Mouse (Mus musculus): ENCODE results near the gene Gm49337. TPM values are rescaled to one million over a fixed set of nuclear protein-coding genes. Genes with fewer than 3 reads are reported as not detected.
A peak's percentile ranks its signal among the peaks of the same experiment; 100 is the strongest.
"Not testable (repeated sequence)": the region's sequence is repeated elsewhere in the genome, so short reads cannot be mapped to it uniquely, and the experiment has no call there.

Gene Gm49337
- polyA plus RNA-seq, 1 experiment from 2014 or later, result not detected

GRCm38 (mm10) chr4:116182745-116183144, 9.6 kb downstream of the Gm49337 start:
- Histone ChIP-seq H3K4me2 (0 out of 2 replicates have a peak overlapping the region, but pooled peaks have one; percentile 28), H3K4me3 (peak overlapping the region; percentile 17), H3K27ac (no peak overlapping the region), H3K27me3 (no peaks in the 10 kb centered on the region), H3K36me3 (no peaks in the 10 kb centered on the region), H3K4me1 (peaks cover 5% of the 10 kb centered on the region; the same call in 1 of the 2 replicates), H3K9ac (no peak overlapping the region), H3K9me3 (no peaks in the 10 kb centered on the region)
- 8% methylated on average over 12 of the region's 12 CpGs for WGBS
- no peak for ATAC-seq (ENCODE audit: insufficient number of reproducible peaks, low FRiP score, low TSS enrichment, low read depth)

DNA sequence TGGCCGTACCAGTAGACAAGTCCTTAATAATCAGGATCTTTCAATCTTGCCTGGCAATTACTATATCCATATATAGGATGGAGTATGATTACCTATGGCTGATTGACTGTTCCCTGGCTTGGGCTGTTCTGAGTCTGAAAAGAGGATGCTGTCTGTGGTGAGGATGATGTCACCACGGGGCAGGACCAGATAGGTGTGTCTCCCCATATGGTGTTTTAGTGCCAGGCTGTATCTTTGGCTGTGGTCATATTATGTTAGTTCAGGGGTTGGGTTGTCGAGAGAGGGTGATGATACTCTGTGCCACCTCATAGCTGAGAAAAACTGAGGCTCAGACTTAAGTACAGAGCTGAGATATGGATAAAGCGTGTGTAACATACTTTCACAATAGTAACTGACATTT, 11.9 kb downstream of the Gm49337 start:
- H3K27me3 ChIP-seq, result no peaks in the 10 kb centered on the region
- no peak overlapping the region for H3K27ac ChIP-seq
- 88% methylated on average over 4 of the region's 4 CpGs for WGBS
- no peak for ATAC-seq (ENCODE audit: insufficient number of reproducible peaks, low FRiP score, low TSS enrichment, low read depth)
- H3K4me3 ChIP-seq, result no peak overlapping the region
- H3K9ac ChIP-seq, result no peak overlapping the region
- H3K9me3 ChIP-seq, result no peaks in the 10 kb centered on the region
- no peak overlapping the region for H3K4me2 ChIP-seq
- no peaks in the 10 kb centered on the region for H3K36me3 ChIP-seq
- peaks cover 5% of the 10 kb centered on the region; the same call in 1 of the 2 replicates for H3K4me1 ChIP-seq

- Histone ChIP-seq H3K9ac (no peak overlapping the region), H3K4me1 (no peaks in the 10 kb centered on the region), H3K27me3 (no peaks in the 10 kb centered on the region), H3K4me2 (no peak overlapping the region), H3K27ac (no peak overlapping the region), H3K36me3 (no peaks in the 10 kb centered on the region), H3K9me3 (no peaks in the 10 kb centered on the region), H3K4me3 (no peak overlapping the region)
- 30% methylated on average over 4 of the region's 4 CpGs for WGBS
- no peak for ATAC-seq (ENCODE audit: insufficient number of reproducible peaks, low FRiP score, low TSS enrichment, low read depth)
Observed at GRCm38 (mm10) chr4:116192286-116192835, 19.2 kb downstream of the Gm49337 start.

GRCm38 (mm10) chr4:116193583-116194383, 20.6 kb downstream of the Gm49337 start:
- Histone ChIP-seq H3K27me3 (no peaks in the 10 kb centered on the region), H3K4me3 (no peak overlapping the region), H3K27ac (no peak overlapping the region), H3K4me1 (no peaks in the 10 kb centered on the region), H3K4me2 (no peak overlapping the region), H3K9me3 (no peaks in the 10 kb centered on the region), H3K36me3 (no peaks in the 10 kb centered on the region), H3K9ac (no peak overlapping the region)
- no peak for ATAC-seq (ENCODE audit: insufficient number of reproducible peaks, low FRiP score, low TSS enrichment, low read depth)
- WGBS, result 65% methylated on average over 9 of the region's 9 CpGs

- no peaks in the 10 kb centered on the region for H3K27me3 ChIP-seq
- H3K4me2 ChIP-seq, result no peak overlapping the region
- ATAC-seq (ENCODE audit: insufficient number of reproducible peaks, low FRiP score, low TSS enrichment, low read depth), result no peak
- no peak overlapping the region for H3K4me3 ChIP-seq
- no peaks in the 10 kb centered on the region for H3K36me3 ChIP-seq
- H3K9ac ChIP-seq, result no peak overlapping the region
- H3K9me3 ChIP-seq, result no peaks in the 10 kb centered on the region
- no peaks in the 10 kb centered on the region for H3K4me1 ChIP-seq
- no peak overlapping the region for H3K27ac ChIP-seq
- WGBS, result 76% methylated on average over 2 of the region's 2 CpGs
Observed at GRCm38 (mm10) chr4:116198422-116198821, 25.2 kb downstream of the Gm49337 start.

GRCm38 (mm10) chr4:116204422-116204821, 31.2 kb downstream of the Gm49337 start:
- Histone ChIP-seq H3K9me3 (no peaks in the 10 kb centered on the region), H3K36me3 (no peaks in the 10 kb centered on the region), H3K9ac (no peak overlapping the region), H3K27ac (no peak overlapping the region), H3K4me2 (no peak overlapping the region), H3K27me3 (no peaks in the 10 kb centered on the region), H3K4me1 (no peaks in the 10 kb centered on the region), H3K4me3 (no peak overlapping the region)
- no peak for ATAC-seq (ENCODE audit: insufficient number of reproducible peaks, low FRiP score, low TSS enrichment, low read depth)
- 59% methylated on average over 3 of the region's 3 CpGs for WGBS

GRCm38 (mm10) chr4:116206531-116206930, 33.3 kb downstream of the Gm49337 start:
- Histone ChIP-seq H3K27me3 (no peaks in the 10 kb centered on the region), H3K9me3 (no peaks in the 10 kb centered on the region), H3K9ac (no peak overlapping the region), H3K4me1 (no peaks in the 10 kb centered on the region), H3K27ac (no peak overlapping the region), H3K36me3 (no peaks in the 10 kb centered on the region), H3K4me2 (no peak overlapping the region), H3K4me3 (no peak overlapping the region)
- no peak for ATAC-seq (ENCODE audit: insufficient number of reproducible peaks, low FRiP score, low TSS enrichment, low read depth)
- 60% methylated on average over 4 of the region's 4 CpGs for WGBS

GRCm38 (mm10) chr4:116208891-116209290, 35.7 kb downstream of the Gm49337 start:
- ATAC-seq (ENCODE audit: insufficient number of reproducible peaks, low FRiP score, low TSS enrichment, low read depth), result no peak
- no peaks in the 10 kb centered on the region for H3K9me3 ChIP-seq
- H3K9ac ChIP-seq, result no peak overlapping the region
- no peak overlapping the region for H3K4me3 ChIP-seq
- H3K4me1 ChIP-seq, result no peaks in the 10 kb centered on the region
- H3K36me3 ChIP-seq, result no peaks in the 10 kb centered on the region
- 87% methylated on average over 1 of the region's 1 CpGs for WGBS
- H3K27me3 ChIP-seq, result no peaks in the 10 kb centered on the region
- no peak overlapping the region for H3K4me2 ChIP-seq
- H3K27ac ChIP-seq, result no peak overlapping the region

DNA sequence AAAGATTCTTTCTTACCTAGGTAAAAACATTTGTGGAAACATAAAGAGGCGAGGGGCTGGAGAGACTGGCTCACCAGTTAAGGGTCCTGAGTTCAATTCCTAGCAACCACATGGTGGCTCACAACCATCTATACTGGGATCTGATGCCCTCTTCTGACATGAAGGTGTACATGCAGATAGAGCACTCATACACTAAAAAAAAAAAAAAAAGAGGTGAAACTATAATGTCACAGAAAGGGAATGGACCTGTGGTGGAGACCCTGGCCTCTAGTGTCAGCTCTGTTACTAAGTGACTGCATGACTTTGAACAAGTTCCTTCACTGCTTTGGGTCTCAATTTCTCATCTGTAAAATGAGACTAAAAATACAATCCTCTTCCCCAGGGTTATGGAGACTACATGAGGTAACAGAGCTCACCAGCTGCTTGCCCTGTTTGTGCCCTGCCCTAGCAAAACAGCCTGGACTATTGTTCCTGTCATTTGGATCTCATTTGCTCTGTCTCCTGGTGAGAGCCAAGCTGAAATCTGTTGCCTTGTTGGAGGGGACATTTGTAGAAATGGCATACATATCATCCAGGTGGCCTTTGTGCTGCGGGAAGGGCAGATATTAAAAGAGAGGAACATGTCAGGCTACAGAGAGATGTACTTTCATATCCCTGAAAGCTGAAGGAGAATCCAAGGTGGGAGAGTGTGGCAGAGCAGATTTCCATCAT, 42.9 kb downstream of the Gm49337 start:
- 92% methylated on average over 2 of the region's 2 CpGs for WGBS
- Histone ChIP-seq H3K27me3 (no peaks in the 10 kb centered on the region), H3K9me3 (no peaks in the 10 kb centered on the region)

GRCm38 (mm10) chr4:116217046-116217445, 43.9 kb downstream of the Gm49337 start:
- no peak overlapping the region for H3K9ac ChIP-seq
- no peak overlapping the region for H3K4me2 ChIP-seq
- 26% methylated on average over 2 of the region's 2 CpGs for WGBS
- H3K36me3 ChIP-seq, result no peaks in the 10 kb centered on the region
- H3K4me1 ChIP-seq, result 0 out of 2 replicates have a peak, but pooled peaks cover 5% of the 10 kb centered on the region
- no peak for ATAC-seq (ENCODE audit: insufficient number of reproducible peaks, low FRiP score, low TSS enrichment, low read depth)
- H3K4me3 ChIP-seq, result no peak overlapping the region
- no peaks in the 10 kb centered on the region for H3K27me3 ChIP-seq
- H3K27ac ChIP-seq, result no peak overlapping the region
- no peaks in the 10 kb centered on the region for H3K9me3 ChIP-seq

More for the DNA sequence above, 42.9 kb downstream of the Gm49337 start:
- Histone ChIP-seq H3K4me1 (0 out of 2 replicates have a peak, but pooled peaks cover 5% of the 10 kb centered on the region), H3K27ac (no peak overlapping the region), H3K36me3 (no peaks in the 10 kb centered on the region), H3K4me3 (no peak overlapping the region), H3K9ac (no peak overlapping the region), H3K4me2 (no peak overlapping the region)
- ATAC-seq (ENCODE audit: insufficient number of reproducible peaks, low FRiP score, low TSS enrichment, low read depth), result no peak

DNA sequence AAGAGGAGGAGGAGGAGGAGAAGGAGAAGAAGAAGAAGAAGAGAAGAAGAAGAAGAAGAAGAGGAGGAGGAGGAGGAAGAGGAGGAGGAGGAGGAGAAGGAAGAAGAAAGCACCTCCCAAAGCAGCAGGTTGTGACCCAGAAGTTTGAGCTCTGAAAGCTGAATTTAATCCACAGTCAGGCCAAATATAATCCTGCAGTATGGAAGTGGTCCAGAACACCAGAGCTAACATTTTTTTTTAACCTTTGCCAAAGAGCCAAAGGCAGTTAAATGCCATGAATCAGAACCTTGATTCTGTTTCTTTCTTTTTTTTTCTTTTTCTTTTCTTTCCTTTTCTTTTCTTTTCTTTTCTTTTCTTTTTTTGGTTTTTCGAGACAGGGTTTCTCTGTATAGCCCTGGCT, 44.5 kb downstream of the Gm49337 start:
- not testable (repeated sequence) for H3K36me3 ChIP-seq; H3K9me3 ChIP-seq; H3K4me2 ChIP-seq; H3K9ac ChIP-seq; H3K27me3 ChIP-seq; H3K4me3 ChIP-seq; H3K27ac ChIP-seq; H3K4me1 ChIP-seq; ATAC-seq (ENCODE audit: insufficient number of reproducible peaks, low FRiP score, low TSS enrichment, low read depth)
- WGBS, result 77% methylated on average over 1 of the region's 1 CpGs

GRCm38 (mm10) chr4:116219056-116219455, 45.9 kb downstream of the Gm49337 start:
- 90% methylated on average over 1 of the region's 1 CpGs for WGBS
- H3K4me2 ChIP-seq, result no peak overlapping the region
- H3K4me1 ChIP-seq, result 0 out of 2 replicates have a peak, but pooled peaks cover 5% of the 10 kb centered on the region
- no peaks in the 10 kb centered on the region for H3K36me3 ChIP-seq
- no peak overlapping the region for H3K9ac ChIP-seq
- H3K27ac ChIP-seq, result no peak overlapping the region
- no peak overlapping the region for H3K4me3 ChIP-seq
- no peaks in the 10 kb centered on the region for H3K27me3 ChIP-seq
- no peaks in the 10 kb centered on the region for H3K9me3 ChIP-seq
- ATAC-seq (ENCODE audit: insufficient number of reproducible peaks, low FRiP score, low TSS enrichment, low read depth), result no peak

All from limb, embryonic 15.5 days (tissue).